Mouse (Mus musculus) bone marrow, adult 2 months (tissue): Measurements from ENCODE around the gene Fbll1. TPM values are rescaled to one million over a fixed set of nuclear protein-coding genes. Genes with fewer than 3 reads are reported as not detected.

Experiments used
- H3K27ac ChIP-seq: fragments of 200-500 bp; 2 replicates; pipeline ENCODE4 v1.5.1; 2012; ENCODE audit warnings: low read depth, mild to moderate bottlenecking, control low read depth, inconsistent platforms, low read length; ENCODE audit not compliant: control insufficient read depth, poor library complexity, insufficient read depth
- H3K4me1 ChIP-seq: fragments of 200-500 bp; 2 replicates; pipeline ENCODE4 v1.6.1; 2011; ENCODE audit warnings: low read length; ENCODE audit not compliant: control insufficient read depth, insufficient read depth
- H3K4me3 ChIP-seq: fragments of 200-500 bp; replicated peaks from 2 replicates; pipeline ENCODE3; 2011; ENCODE audit warnings: mild to moderate bottlenecking, low read depth, low read length, control low read depth; ENCODE audit not compliant: control insufficient read depth
- CTCF ChIP-seq: fragments of 200-500 bp; IDR thresholded peaks from 2 replicates; pipeline ENCODE4 v1.5.1; 2011; ENCODE audit warnings: low read length, control low read depth; ENCODE audit not compliant: control insufficient read depth, insufficient read depth
- POLR2A ChIP-seq: fragments of 200-500 bp; IDR thresholded peaks from 2 replicates; pipeline ENCODE4 v1.6.1; 2011; ENCODE audit warnings: low read depth, mild to moderate bottlenecking, control low read depth, low read length, borderline replicate concordance; ENCODE audit not compliant: control insufficient read depth
- WGBS: fragments of 180-500 bp; shearing (Covaris S2); methylation state at CpG from one replicate; pipeline ENCODE4 v1.1.7; 2018; 5-methylcytosine and 5-hydroxymethylcytosine counted together
- polyA plus RNA-seq: library from polyadenylated mRNA; stranded (reverse); fragments of >200 nt; gene quantifications from 2 replicates; pipeline ENCODE4 v1.2.4, GENCODE M21; 2011; ENCODE audit warnings: low replicate concordance; ENCODE audit not compliant: missing spikeins, insufficient read depth, insufficient read length

Gene Fbll1
- polyA plus RNA-seq, 1 experiment = not detected

DNA sequence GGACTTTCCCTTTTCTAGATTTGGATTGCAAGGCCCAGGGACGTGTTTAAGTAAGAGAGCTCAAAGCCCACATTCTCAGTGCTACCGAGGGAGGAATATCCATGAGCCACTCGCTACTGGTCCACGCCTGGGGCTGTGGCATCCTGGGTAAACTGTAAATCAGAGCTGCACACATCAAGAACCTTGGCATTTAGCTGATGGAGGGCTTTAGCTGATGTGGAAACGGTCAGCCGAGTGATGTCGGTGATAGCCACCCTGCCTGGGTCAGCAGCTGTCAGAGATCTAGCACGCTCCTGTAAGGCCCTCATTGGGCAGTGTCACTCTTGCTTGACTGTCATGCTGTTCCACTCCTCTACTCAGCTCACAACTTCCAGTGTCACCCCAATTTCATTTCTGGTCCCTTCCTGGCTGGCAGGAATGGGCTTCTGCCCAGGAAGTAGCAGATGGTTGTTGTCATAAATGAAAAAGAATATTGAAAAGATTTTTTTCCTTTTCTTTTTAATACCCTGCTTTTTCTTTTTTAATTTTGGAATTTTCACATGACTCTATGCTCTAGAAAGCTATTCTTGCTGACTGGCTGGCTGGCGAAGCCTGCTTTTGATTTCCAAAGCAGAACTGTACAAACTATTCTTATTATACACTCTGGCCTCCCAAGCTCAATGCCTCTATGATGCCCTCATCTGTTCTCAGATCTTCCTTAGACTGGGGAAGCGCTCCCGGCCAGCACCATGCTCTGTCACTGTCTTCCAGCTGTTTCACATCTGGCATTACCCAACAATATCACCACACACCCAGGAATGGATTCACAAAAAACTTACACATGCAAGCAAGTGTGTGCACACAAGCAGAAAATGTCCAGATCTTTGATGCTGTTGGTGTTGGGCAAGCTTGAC, 42.0 kb downstream of the Fbll1 start:
- 77% methylated on average over 11 of the region's 11 CpGs for WGBS
- Histone ChIP-seq H3K4me3 (no peak overlapping the region), H3K4me1 (no peaks in the 10 kb centered on the region; the same call in 1 of the 2 replicates), H3K27ac (no peak overlapping the region)
- TF ChIP-seq POLR2A (no peak), CTCF (no peak)

GRCm38 (mm10) chr11:35755546-35755945, 43.1 kb downstream of the Fbll1 start:
- WGBS = 72% methylated on average over 6 of the region's 6 CpGs
- no peak overlapping the region for H3K27ac ChIP-seq
- no peaks in the 10 kb centered on the region; the same call in 1 of the 2 replicates for H3K4me1 ChIP-seq
- no peak overlapping the region for H3K4me3 ChIP-seq
- TF ChIP-seq CTCF = no peak
- no peak for TF ChIP-seq POLR2A

DNA sequence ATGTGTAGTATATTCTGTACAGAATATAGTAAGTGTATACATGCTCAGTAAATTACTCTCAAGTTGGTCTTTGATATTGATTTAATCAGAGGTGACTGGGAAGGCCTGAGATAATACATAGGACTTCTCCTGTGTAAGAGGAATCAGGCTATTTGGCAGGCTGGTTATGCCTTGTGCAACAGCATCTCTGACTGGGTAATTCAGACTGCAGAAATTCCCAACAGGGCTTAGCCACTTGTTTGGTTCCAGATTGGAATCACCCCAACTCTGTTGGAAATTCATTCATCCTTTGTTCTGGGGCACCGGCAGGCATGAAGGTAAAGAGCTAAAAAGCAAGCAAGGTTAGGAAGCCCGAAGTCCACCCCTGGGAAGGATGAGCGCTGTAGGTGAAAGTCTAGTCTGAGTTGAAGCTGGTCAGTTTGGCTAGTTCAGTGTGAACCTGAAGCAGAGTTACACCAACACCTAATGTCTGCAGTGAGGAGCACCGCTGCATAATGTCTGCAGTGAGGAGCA, 43.7 kb downstream of the Fbll1 start:
- no peak overlapping the region for H3K4me3 ChIP-seq
- WGBS = 81% methylated on average over 4 of the region's 4 CpGs
- H3K27ac ChIP-seq = no peak overlapping the region
- H3K4me1 ChIP-seq = no peaks in the 10 kb centered on the region; the same call in 1 of the 2 replicates
- TF ChIP-seq POLR2A (no peak), CTCF (no peak)

DNA sequence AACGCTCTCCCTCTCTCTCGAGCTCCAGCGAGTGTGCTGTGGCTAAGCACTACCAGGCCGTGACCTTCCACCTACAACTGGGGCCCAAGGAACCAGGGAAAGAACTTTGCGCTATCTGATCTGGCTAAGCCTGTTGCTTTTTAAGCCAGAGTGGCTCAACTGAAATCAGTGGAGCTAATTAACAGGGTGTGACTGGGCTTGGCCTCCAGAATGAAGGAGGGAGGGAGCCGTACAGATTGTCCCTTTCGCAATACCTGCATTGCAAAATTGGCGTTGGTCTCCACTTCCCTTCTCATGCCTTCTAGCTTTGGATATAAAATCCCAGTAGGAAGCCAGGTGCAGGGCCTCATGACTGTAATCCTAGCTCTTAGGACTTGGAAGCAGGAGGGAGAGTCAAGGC, 48.1 kb downstream of the Fbll1 start:
- H3K27ac ChIP-seq = no peak overlapping the region
- WGBS = 71% methylated on average over 8 of the region's 8 CpGs
- TF ChIP-seq POLR2A (no peak), CTCF (no peak)
- no peak overlapping the region for H3K4me3 ChIP-seq
- H3K4me1 ChIP-seq = no peaks in the 10 kb centered on the region

Other genes starting within 250 kb of the Fbll1 start
- 2.6 and 5.5 TPM in 2 replicates for gene Pank3, start 29.4 kb downstream of the Fbll1 start, polyA plus RNA-seq
- 24.3 and 44.1 TPM in 2 replicates for gene Rars, start 35.6 kb upstream of the Fbll1 start, polyA plus RNA-seq
- 0.77 TPM in 1 of 2 replicates, not detected in the other for gene Wwc1, start 181.6 kb upstream of the Fbll1 start, polyA plus RNA-seq